Mouse (Mus musculus) bone marrow, adult 2 months (tissue): ENCODE results near the gene Pamr1.

Source experiments
- CTCF ChIP-seq: fragments of 200-500 bp; IDR thresholded peaks from 2 replicates; pipeline ENCODE4 v1.5.1; 2011; ENCODE audit warnings: low read length, control low read depth; ENCODE audit not compliant: control insufficient read depth, insufficient read depth
- POLR2A ChIP-seq: fragments of 200-500 bp; IDR thresholded peaks from 2 replicates; pipeline ENCODE4 v1.6.1; 2011; ENCODE audit warnings: low read depth, mild to moderate bottlenecking, control low read depth, low read length, borderline replicate concordance; ENCODE audit not compliant: control insufficient read depth

- TF ChIP-seq CTCF, result no peak
- TF ChIP-seq POLR2A, result no peak
Measured at GRCm38 (mm10) chr2:102549611-102550266, at the start of gene Pamr1.
